Mouse (Mus musculus): ENCODE measurements around the gene Ccdc84. TPM values are rescaled to one million over a fixed set of nuclear protein-coding genes. Genes with fewer than 3 reads are reported as not detected.
A peak's percentile ranks its signal among the peaks of the same experiment; 100 is the strongest.
"Not testable (repeated sequence)": the region's sequence is repeated elsewhere in the genome, so short reads cannot be mapped to it uniquely, and the experiment has no call there.

Gene Ccdc84
- total RNA-seq, 4 experiments from 2014 or later = 4.9 to 8.0 (median 5.5) TPM

DNA sequence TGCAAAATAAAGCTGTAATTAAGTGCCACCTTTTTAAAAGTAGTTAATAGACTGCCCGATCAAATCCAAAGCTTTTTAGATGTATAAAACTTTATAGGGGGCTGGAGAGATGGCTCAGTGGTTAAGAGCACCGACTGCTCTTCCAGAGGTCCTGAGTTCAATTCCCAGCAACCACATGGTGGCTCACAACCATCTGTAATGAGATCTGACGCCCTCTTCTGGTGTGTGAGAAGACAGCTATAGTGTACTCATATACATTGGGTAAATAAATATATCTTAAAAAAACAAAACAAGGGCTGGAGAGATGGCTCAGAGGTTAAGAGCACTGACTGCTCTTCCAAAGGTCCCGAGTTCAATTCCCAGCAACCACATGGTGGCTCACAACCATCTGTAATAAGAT, 56.4 kb downstream of the Ccdc84 start:
- not testable (repeated sequence) for DNase-seq (ENCODE audit: low spot score)

DNA sequence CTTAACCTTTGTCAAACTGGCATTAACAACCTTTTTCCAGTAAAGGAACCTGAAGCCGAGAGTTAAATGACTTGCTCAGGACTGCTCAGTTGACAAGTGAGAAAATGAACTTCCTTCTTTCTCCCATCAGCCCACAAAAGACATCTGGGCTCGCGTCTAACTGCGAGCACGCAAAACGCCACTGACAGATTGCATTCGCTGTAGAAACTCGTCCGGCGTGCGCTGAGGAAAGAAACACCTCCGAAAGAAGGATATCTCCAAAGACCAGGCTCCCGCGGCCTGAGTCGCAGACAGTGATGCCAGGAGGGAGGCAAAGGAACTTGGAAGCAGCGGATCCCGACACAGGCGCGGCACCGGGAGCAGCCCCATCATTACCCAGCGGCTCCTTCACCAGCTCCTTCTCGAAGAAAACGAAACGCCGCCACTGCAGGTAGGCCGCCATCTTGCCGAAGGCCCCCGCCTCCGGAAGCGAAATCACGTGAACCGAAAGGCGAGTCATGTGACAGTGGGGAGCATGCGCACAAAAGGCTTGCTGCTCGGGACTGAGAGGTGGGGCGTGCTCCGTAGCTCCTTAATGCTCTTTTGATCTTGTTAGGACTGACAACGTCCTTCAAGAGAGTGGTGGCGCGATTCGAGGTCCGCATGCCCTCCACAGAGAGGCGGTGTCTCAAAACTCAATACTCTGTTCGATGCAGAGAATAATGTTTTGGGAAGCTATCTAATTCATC, 57.0 kb downstream of the Ccdc84 start, which contains the start of gene Vps11:
Vps11 (minus strand) TSS at position 481 of the 728 bp plus-strand sequence.
- peak; percentile 95 for DNase-seq (ENCODE audit: low spot score)

Small RNA genes within 50 kb of the gene (microRNA-seq; reads per million reads assigned to microRNA genes)
- gene Mir7085 = 0.84 reads per million

Other genes with a start within 250 kb of the Ccdc84 start
- 10 to 100 TPM; 14.8 to 18.9 (median 17.4) TPM for gene Cbl, start 184.5 kb downstream of the Ccdc84 start, total RNA-seq (2022)
- not detected for gene Ccdc153, start 177.9 kb downstream of the Ccdc84 start, total RNA-seq (2022)
- 1 to 10 TPM; 3.6 to 7.1 (median 6.0) TPM for gene Pdzd3, start 167.1 kb downstream of the Ccdc84 start, total RNA-seq (2022)
- 10 to 100 TPM; 20.3 to 25.8 (median 24.9) TPM for gene Nlrx1, start 150.0 kb downstream of the Ccdc84 start, total RNA-seq (2022)
- 1 to 10 TPM in 1 of 4 experiments, under 1 TPM in 3; 0.30 to 1.5 (median 0.52) TPM for gene Abcg4, start 130.0 kb downstream of the Ccdc84 start, total RNA-seq (2022)
- 1 to 10 TPM; 4.5 to 7.2 (median 6.3) TPM for gene Hinfp, start 112.9 kb downstream of the Ccdc84 start, total RNA-seq (2022)
- 10 to 100 TPM; 12.7 to 19.2 (median 14.1) TPM for gene C2cd2l, start 98.3 kb downstream of the Ccdc84 start, total RNA-seq (2022)
- gene Dpagt1, start 92.5 kb downstream of the Ccdc84 start, total RNA-seq (2022) = 10 to 100 TPM; 19.4 to 23.5 (median 20.5) TPM
- gene H2afx, start 83.9 kb downstream of the Ccdc84 start, total RNA-seq (2022) = 10 to 100 TPM; 10.5 to 12.3 (median 11.4) TPM
- gene Hmbs, start 74.3 kb downstream of the Ccdc84 start, total RNA-seq (2022) = 10 to 100 TPM; 42.1 to 48.8 (median 45.4) TPM
- gene Vps11, start 56.9 kb downstream of the Ccdc84 start, total RNA-seq (2022) = 10 to 100 TPM; 15.3 to 20.2 (median 16.5) TPM
- gene Hyou1, start 39.1 kb downstream of the Ccdc84 start, total RNA-seq (2022) = 10 to 100 TPM; 50.4 to 82.6 (median 67.0) TPM
- gene Slc37a4, start 21.7 kb downstream of the Ccdc84 start, total RNA-seq (2022) = 10 to 100 TPM; 22.5 to 24.5 (median 22.9) TPM
- gene Rps25, start 11.4 kb downstream of the Ccdc84 start, total RNA-seq (2022) = 100 to 1,000 TPM; 784 to 974 (median 849) TPM
- gene Trappc4, start 11.0 kb downstream of the Ccdc84 start, total RNA-seq (2022) = 10 to 100 TPM; 38.3 to 42.9 (median 41.2) TPM
- not detected for gene Foxr1, start 22.6 kb upstream of the Ccdc84 start, total RNA-seq (2022)
- gene Upk2, start 36.4 kb upstream of the Ccdc84 start, total RNA-seq (2022) = under 1 TPM in 2 of 4 experiments, not detected in 2; 0.26 to 0.28 TPM
- gene Bcl9l, start 64.3 kb upstream of the Ccdc84 start, total RNA-seq (2022) = 10 to 100 TPM; 51.6 to 56.9 (median 53.9) TPM
- gene Cxcr5, start 143.3 kb upstream of the Ccdc84 start, total RNA-seq (2022) = under 1 TPM in 3 of 4 experiments, not detected in 1; 0.11 to 0.72 (median 0.14) TPM
- 10 to 100 TPM; 78.5 to 93.2 (median 88.8) TPM for gene Ddx6, start 186.3 kb upstream of the Ccdc84 start, total RNA-seq (2022)

Measured in heart, adult 8-10 months (tissue).